Mouse (Mus musculus) MEL (cell line): ENCODE measurements at regions not wholly inside any gene's neighbourhood (a gene's known extent, or its start where the extent isn't known, plus 50 kb on each side); places are given as distances from the start of the nearest gene placed in this dataset.
A peak's percentile ranks its signal among the peaks of the same experiment; 100 is the strongest.

ENCODE experiments used
- DNase-seq: peaks from one replicate; pipeline ENCODE4 v3.0.0; 2011; ENCODE audit warnings: low read depth, low spot score
- H3K27ac ChIP-seq: 2 replicates; pipeline ENCODE4 v1.5.1; 2012; ENCODE audit warnings: low read depth, mild to moderate bottlenecking, control low read depth, low read length, moderate library complexity; ENCODE audit not compliant: control insufficient read depth
- H3K27me3 ChIP-seq, 2 experiments: fragments of 150-350 bp in 1 of 2; sonication (generic) in 1 of 2; 2 replicates each; pipeline ENCODE4 v1.6.1; 2012; ENCODE audit warnings: low read length in 2 of 2, mild to moderate bottlenecking in 2 of 2, improper control_type of control experiment in 1 of 2, moderate library complexity in 1 of 2; ENCODE audit not compliant: insufficient read depth in 2 of 2, control insufficient read depth in 1 of 2
- H3K36me3 ChIP-seq, 2 experiments: 2 replicates each; pipeline ENCODE4 v1.6.1; 2012 to 2014; ENCODE audit warnings: low read length in 2 of 2, improper control_type of control experiment in 1 of 2, inconsistent platforms in 1 of 2, mild to moderate bottlenecking in 1 of 2; ENCODE audit not compliant: insufficient read depth in 2 of 2, control insufficient read depth in 1 of 2
- H3K4me1 ChIP-seq, 2 experiments: fragments of 150-350 bp in 1 of 2; sonication (generic) in 1 of 2; 2 replicates each; pipeline ENCODE4 v1.6.1; 2012; ENCODE audit warnings: low read length in 2 of 2, improper control_type of control experiment in 1 of 2, mild to moderate bottlenecking in 1 of 2; ENCODE audit not compliant: insufficient read depth in 2 of 2, control insufficient read depth in 1 of 2
- H3K4me3 ChIP-seq, 2 experiments: fragments of 150-350 bp in 1 of 2; sonication (generic) in 1 of 2; 2 replicates each; pipeline ENCODE4 v1.5.1; 2012; ENCODE audit warnings: low read depth in 2 of 2, low read length in 2 of 2, mild to moderate bottlenecking in 2 of 2, moderate library complexity in 2 of 2, control low read depth in 1 of 2, improper control_type of control experiment in 1 of 2; ENCODE audit not compliant: control insufficient read depth in 1 of 2, insufficient read depth in 1 of 2
- H3K79me2 ChIP-seq: 2 replicates; pipeline ENCODE4 v1.6.1; 2012; ENCODE audit warnings: mild to moderate bottlenecking, low read length, moderate library complexity; ENCODE audit not compliant: control insufficient read depth, poor library complexity, insufficient read depth
- H3K9ac ChIP-seq: 2 replicates; pipeline ENCODE4 v1.6.1; 2012; ENCODE audit warnings: low read depth, mild to moderate bottlenecking, control low read depth, low read length, moderate library complexity; ENCODE audit not compliant: control insufficient read depth, poor library complexity, severe bottlenecking
- H3K9me3 ChIP-seq: fragments of 150-350 bp; sonication (generic); replicated peaks from 2 replicates; pipeline ENCODE4 v1.6.1; 2012; ENCODE audit warnings: mild to moderate bottlenecking, low read length, improper control_type of control experiment, moderate library complexity; ENCODE audit not compliant: insufficient read depth
- CTCF ChIP-seq, 3 experiments: IDR thresholded peaks in 2 of 3; conservative IDR thresholded peaks in 1 of 3; 2 replicates each; pipeline ENCODE4 v1.5.1; 2011 to 2012; ENCODE audit warnings: low read length in 3 of 3, low read depth in 2 of 3, mild to moderate bottlenecking in 2 of 3, improper control_type of control experiment in 1 of 3, inconsistent platforms in 1 of 3, mixed read lengths in 1 of 3, moderate library complexity in 1 of 3; ENCODE audit not compliant: control insufficient read depth in 1 of 3, insufficient read depth in 1 of 3, poor library complexity in 1 of 3, severe bottlenecking in 1 of 3
- JUND ChIP-seq: IDR thresholded peaks from 2 replicates; pipeline ENCODE4 v1.6.1; 2011; ENCODE audit warnings: low read depth, mild to moderate bottlenecking, improper control_type of control experiment, low read length
- KAT2A ChIP-seq: conservative IDR thresholded peaks from 2 replicates; pipeline ENCODE4 v1.6.1; 2012; ENCODE audit warnings: low read depth, low read length, improper control_type of control experiment, inconsistent platforms
- MAX ChIP-seq: IDR thresholded peaks from 2 replicates; pipeline ENCODE4 v1.6.1; 2011; ENCODE audit warnings: low read length, improper control_type of control experiment
- MYB ChIP-seq: IDR thresholded peaks from 2 replicates; pipeline ENCODE4 v1.6.1; 2011; ENCODE audit warnings: mild to moderate bottlenecking, low read depth, low read length, improper control_type of control experiment
- RAD21 ChIP-seq: IDR thresholded peaks from 2 replicates; pipeline ENCODE4 v1.6.1; 2011; ENCODE audit warnings: mild to moderate bottlenecking, low read depth, low read length, improper control_type of control experiment

GRCm38 (mm10) chr12:12436379-12436778, 174.4 kb downstream of the Fam49a start:
- Histone ChIP-seq H3K4me1 (no peaks in the 10 kb centered on the region), H3K27ac (no peak overlapping the region)
- DNase-seq: no peak

GRCm38 (mm10) chr12:12432597-12432996, 170.7 kb downstream of the Fam49a start:
- no peak overlapping the region for H3K27ac ChIP-seq
- H3K27me3 ChIP-seq: no peaks in the 10 kb centered on the region; a peak in 3 of 4 replicates
- H3K36me3 ChIP-seq: no peaks in the 10 kb centered on the region
- DNase-seq: no peak
- H3K9ac ChIP-seq: no peak overlapping the region
- TF ChIP-seq MAX (no peak), KAT2A (no peak), JUND (no peak)
- H3K9me3 ChIP-seq: no peaks in the 10 kb centered on the region
- no peaks in the 10 kb centered on the region for H3K79me2 ChIP-seq
- H3K4me1 ChIP-seq: no peaks in the 10 kb centered on the region
- no peak overlapping the region for H3K4me3 ChIP-seq

More at GRCm38 (mm10) chr12:12436379-12436778, 174.4 kb downstream of the Fam49a start:
- Histone ChIP-seq H3K79me2 (no peaks in the 10 kb centered on the region), H3K9me3 (no peaks in the 10 kb centered on the region), H3K27me3 (no peaks in the 10 kb centered on the region; a peak in 3 of 4 replicates), H3K9ac (no peak overlapping the region), H3K36me3 (no peaks in the 10 kb centered on the region), H3K4me3 (no peak overlapping the region)
- TF ChIP-seq CTCF (IDR thresholded peaks at IDR 0.05 in 2 of 3, conservative IDR thresholded peaks at IDR 0.05 in 1 of 3; ENCODE audit: control insufficient read depth in 1 of 3, insufficient read depth in 1 of 3, low read depth in 2 of 3, low read length in 3 of 3, poor library complexity in 1 of 3, severe bottlenecking in 1 of 3) (peak in 1 of 3 experiments; percentile 11; a peak in 1 of 6 replicates), MYB (no peak), RAD21 (peak; percentile 19)
